Mouse (Mus musculus) ES-E14 (cell line): Measurements from ENCODE around the gene Rangrf.

Source experiments
- MAFK ChIP-seq: IDR thresholded peaks from 2 replicates; pipeline ENCODE4 v1.6.1; 2014; ENCODE audit warnings: mild to moderate bottlenecking, low read depth, low read length, inconsistent platforms; ENCODE audit not compliant: insufficient read depth
- ZNF384 ChIP-seq: IDR thresholded peaks from 2 replicates; pipeline ENCODE4 v1.6.1; 2012; ENCODE audit warnings: low read depth, low read length, inconsistent platforms

- no peak for TF ChIP-seq ZNF384
- no peak for TF ChIP-seq MAFK
These were observed 9.1 kb downstream of the Rangrf start for GRCm38 (mm10) chr11:68965845-68966244.
